Mouse (Mus musculus) stomach, embryonic 16.5 days (tissue): ENCODE measurements at regions not wholly inside any gene's neighbourhood (a gene's known extent, or its start where the extent isn't known, plus 50 kb on each side); places are given as distances from the start of the nearest gene placed in this dataset.
"Not testable (repeated sequence)": the region's sequence is repeated elsewhere in the genome, so short reads cannot be mapped to it uniquely, and the experiment has no call there.

Source experiments
- ATAC-seq: fragments of 200-750 bp; cut with Nextera tagmentation; 2 replicates; pipeline ENCODE4 v1.8.0; 2017; ENCODE audit warnings: moderate number of reproducible peaks, moderate TSS enrichment; ENCODE audit not compliant: insufficient read depth, low FRiP score
- H3K27ac ChIP-seq: fragments of 300-500 bp; sonication (generic); 2 replicates; pipeline ENCODE4 v1.5.1; 2014; ENCODE audit warnings: low read length
- H3K27me3 ChIP-seq: fragments of 300-500 bp; sonication (generic); 2 replicates; pipeline ENCODE4 v1.6.1; 2014; ENCODE audit warnings: low read length, control low read depth, mixed read lengths; ENCODE audit not compliant: control insufficient read depth, insufficient read depth
- H3K36me3 ChIP-seq: fragments of 300-500 bp; sonication (generic); 2 replicates; pipeline ENCODE4 v1.6.1; 2014; ENCODE audit warnings: low read length; ENCODE audit not compliant: control insufficient read depth, insufficient read depth
- H3K4me1 ChIP-seq: fragments of 300-500 bp; sonication (generic); 2 replicates; pipeline ENCODE4 v1.6.1; 2014; ENCODE audit warnings: low read length, control low read depth, mixed read lengths; ENCODE audit not compliant: control insufficient read depth, insufficient read depth
- H3K4me2 ChIP-seq: fragments of 300-500 bp; sonication (generic); 2 replicates; pipeline ENCODE4 v1.6.1; 2014; ENCODE audit warnings: low read depth, low read length, mixed read lengths
- H3K4me3 ChIP-seq: fragments of 300-500 bp; sonication (generic); replicated peaks from 2 replicates; pipeline ENCODE4 v1.5.1; 2014; ENCODE audit warnings: mild to moderate bottlenecking, low read length
- H3K9ac ChIP-seq: fragments of 300-500 bp; sonication (generic); 2 replicates; pipeline ENCODE4 v1.6.1; 2014; ENCODE audit warnings: low read length
- H3K9me3 ChIP-seq: fragments of 300-500 bp; sonication (generic); replicated peaks from 2 replicates; pipeline ENCODE4 v1.6.1; 2016; ENCODE audit warnings: low read length, control low read depth; ENCODE audit not compliant: control insufficient read depth
- WGBS: fragments of 180-500 bp; shearing (Covaris S2); extraction: QIAGEN DNeasy Blood & Tissue Kit; methylation state at CpG from one replicate; pipeline ENCODE4 v1.1.7; 2014; 5-methylcytosine and 5-hydroxymethylcytosine counted together

DNA sequence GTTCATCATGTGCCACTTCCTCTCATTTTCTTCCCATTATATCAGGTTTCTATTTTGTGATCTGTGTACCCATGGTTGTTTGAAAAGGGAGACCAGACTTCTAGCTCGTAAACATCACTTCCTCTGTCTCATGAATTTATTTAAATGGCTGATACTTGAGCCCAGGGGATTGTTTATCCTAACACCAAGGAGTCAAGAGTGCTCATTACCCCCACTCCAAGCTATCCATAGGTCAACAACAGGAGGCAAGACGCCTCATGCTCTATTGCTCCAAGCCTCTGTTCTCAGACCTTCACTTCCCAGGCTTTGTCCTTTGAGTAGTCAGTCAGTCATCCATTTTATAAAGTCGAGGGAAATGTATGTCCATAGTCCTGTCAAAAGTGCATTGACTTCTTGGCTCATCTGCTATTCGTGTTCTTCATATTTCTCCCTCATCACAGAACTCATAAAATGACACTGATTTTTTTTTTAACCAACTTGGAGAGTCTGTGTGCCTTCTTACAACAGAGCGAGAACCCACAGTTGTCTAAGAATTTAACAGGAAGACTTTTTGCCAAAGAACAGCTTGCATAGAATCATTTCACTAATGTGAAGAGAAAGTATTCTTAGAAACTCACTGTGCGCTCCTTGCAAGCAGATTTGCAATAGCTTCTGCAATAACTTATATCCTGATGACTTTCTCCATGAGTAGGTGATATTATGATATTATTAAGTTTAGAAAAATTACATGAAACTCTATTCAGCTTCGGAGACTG is 231.8 kb downstream of the Bmp2 start:
- Histone ChIP-seq H3K36me3 (no peaks in the 10 kb centered on the region), H3K9ac (no peak overlapping the region), H3K27me3 (no peaks in the 10 kb centered on the region), H3K27ac (no peak overlapping the region), H3K9me3 (no peaks in the 10 kb centered on the region), H3K4me2 (no peak overlapping the region), H3K4me3 (no peak overlapping the region), H3K4me1 (no peaks in the 10 kb centered on the region)
- ATAC-seq, result no peak
- WGBS, result 64% methylated on average over 7 of the region's 7 CpGs

- Histone ChIP-seq H3K4me3 (no peak overlapping the region), H3K9ac (no peak overlapping the region), H3K4me2 (no peak overlapping the region), H3K27ac (no peak overlapping the region), H3K27me3 (no peaks in the 10 kb centered on the region), H3K36me3 (no peaks in the 10 kb centered on the region), H3K9me3 (no peaks in the 10 kb centered on the region), H3K4me1 (no peaks in the 10 kb centered on the region)
- no peak for ATAC-seq
- WGBS, result 80% methylated on average over 1 of the region's 1 CpGs
Measured at GRCm38 (mm10) chr2:133791031-133791430, 239.1 kb downstream of the Bmp2 start.

DNA sequence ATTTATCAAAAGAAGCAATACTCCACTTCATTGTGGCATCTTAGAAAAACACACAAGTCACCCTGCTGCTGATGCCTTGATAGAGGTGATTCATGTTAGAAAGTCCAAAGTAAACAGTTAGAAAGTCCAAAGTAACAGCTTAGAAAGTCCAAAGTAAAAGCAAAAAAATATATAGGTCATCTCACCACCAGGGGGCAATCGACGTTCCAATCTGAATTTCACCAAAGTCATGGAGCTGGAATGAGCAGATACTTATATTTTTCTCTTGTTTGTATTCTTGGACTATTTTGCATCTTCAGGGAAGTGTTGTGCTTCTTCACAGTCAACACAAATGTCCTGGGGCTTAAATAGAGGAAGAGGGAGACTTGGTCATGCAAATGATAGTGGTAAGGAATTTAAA is 241.3 kb downstream of the Bmp2 start:
- H3K27ac ChIP-seq, result no peak overlapping the region
- H3K4me3 ChIP-seq, result no peak overlapping the region
- no peaks in the 10 kb centered on the region for H3K9me3 ChIP-seq
- 18% methylated on average over 2 of the region's 2 CpGs for WGBS
- no peak overlapping the region for H3K9ac ChIP-seq
- no peak for ATAC-seq
- no peaks in the 10 kb centered on the region for H3K4me1 ChIP-seq
- H3K4me2 ChIP-seq, result no peak overlapping the region
- H3K27me3 ChIP-seq, result no peaks in the 10 kb centered on the region
- no peaks in the 10 kb centered on the region for H3K36me3 ChIP-seq

GRCm38 (mm10) chr2:133802666-133803065 is 250.7 kb downstream of the Bmp2 start:
- WGBS, result 37% methylated on average over 3 of the region's 3 CpGs
- H3K4me2 ChIP-seq, result no peak overlapping the region
- no peaks in the 10 kb centered on the region for H3K4me1 ChIP-seq
- no peaks in the 10 kb centered on the region for H3K9me3 ChIP-seq
- no peaks in the 10 kb centered on the region for H3K27me3 ChIP-seq
- ATAC-seq, result no peak
- no peak overlapping the region for H3K27ac ChIP-seq
- H3K4me3 ChIP-seq, result no peak overlapping the region
- no peaks in the 10 kb centered on the region for H3K36me3 ChIP-seq
- H3K9ac ChIP-seq, result no peak overlapping the region

DNA sequence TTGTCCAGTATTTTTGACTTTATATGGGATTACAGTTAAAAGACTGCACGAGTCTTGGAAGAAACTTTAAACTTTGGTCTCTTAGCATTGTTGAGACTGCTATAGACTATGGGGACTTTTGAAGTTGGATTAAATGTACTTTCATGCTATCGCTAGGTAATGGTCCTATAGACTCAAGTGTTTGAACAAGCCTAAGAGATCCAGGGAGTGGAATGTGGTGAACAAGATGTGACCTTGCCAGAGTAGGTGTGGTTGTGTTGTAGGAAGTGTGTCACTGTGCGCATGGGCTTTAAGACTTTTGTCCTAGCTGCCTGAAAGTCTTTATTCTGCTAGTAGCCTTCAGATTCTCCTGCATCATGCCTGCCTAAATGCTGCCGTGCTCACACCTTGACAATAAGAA is 269.5 kb downstream of the Bmp2 start:
- H3K36me3 ChIP-seq, result no peaks in the 10 kb centered on the region
- H3K4me1 ChIP-seq, result no peaks in the 10 kb centered on the region
- no peak overlapping the region for H3K9ac ChIP-seq
- H3K4me2 ChIP-seq, result no peak overlapping the region
- WGBS, result 74% methylated on average over 4 of the region's 4 CpGs
- H3K27ac ChIP-seq, result no peak overlapping the region; the same call in 1 of the 2 replicates
- H3K27me3 ChIP-seq, result no peaks in the 10 kb centered on the region
- H3K9me3 ChIP-seq, result no peaks in the 10 kb centered on the region
- H3K4me3 ChIP-seq, result no peak overlapping the region
- no peak for ATAC-seq

GRCm38 (mm10) chr2:133829406-133829805 is 277.4 kb downstream of the Bmp2 start:
- no peaks in the 10 kb centered on the region for H3K4me1 ChIP-seq
- no peaks in the 10 kb centered on the region for H3K9me3 ChIP-seq
- ATAC-seq, result no peak
- no peak overlapping the region for H3K4me2 ChIP-seq
- no peaks in the 10 kb centered on the region for H3K27me3 ChIP-seq
- no peak overlapping the region for H3K27ac ChIP-seq
- no peak overlapping the region for H3K9ac ChIP-seq
- 93% methylated on average over 1 of the region's 1 CpGs for WGBS
- no peaks in the 10 kb centered on the region for H3K36me3 ChIP-seq
- no peak overlapping the region for H3K4me3 ChIP-seq

DNA sequence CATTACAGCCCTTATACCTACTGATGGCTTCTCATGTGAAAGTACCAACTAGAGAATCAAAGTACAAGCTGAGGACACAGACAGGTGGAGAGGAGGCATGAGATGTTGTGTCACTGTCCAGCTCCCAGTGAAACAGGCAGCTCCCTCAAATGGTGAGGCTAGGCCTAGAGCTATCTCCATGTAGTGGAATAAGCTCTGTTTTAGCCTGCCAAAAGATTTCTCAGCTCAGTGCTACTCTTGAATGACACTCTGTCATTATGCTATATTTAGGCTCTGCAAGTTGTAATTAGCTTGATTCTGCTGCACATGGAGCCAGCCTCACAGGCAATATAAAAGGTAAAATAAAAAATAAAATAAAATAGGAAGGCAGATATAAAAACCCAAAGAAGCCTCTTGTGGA is 298.5 kb downstream of the Bmp2 start:
- no peaks in the 10 kb centered on the region for H3K9me3 ChIP-seq
- H3K4me3 ChIP-seq, result no peak overlapping the region
- H3K27ac ChIP-seq, result no peak overlapping the region
- H3K4me2 ChIP-seq, result no peak overlapping the region
- H3K4me1 ChIP-seq, result no peaks in the 10 kb centered on the region
- H3K27me3 ChIP-seq, result no peaks in the 10 kb centered on the region
- no peak overlapping the region for H3K9ac ChIP-seq
- H3K36me3 ChIP-seq, result no peaks in the 10 kb centered on the region
- ATAC-seq, result no peak

- not testable (repeated sequence) for H3K36me3 ChIP-seq, H3K27me3 ChIP-seq, H3K9me3 ChIP-seq, H3K4me1 ChIP-seq, ATAC-seq, H3K4me3 ChIP-seq, H3K9ac ChIP-seq, H3K27ac ChIP-seq, H3K4me2 ChIP-seq
- WGBS, result 80% methylated on average over 8 of the region's 8 CpGs
Measured at GRCm38 (mm10) chr2:133874982-133875381, 323.0 kb downstream of the Bmp2 start.

DNA sequence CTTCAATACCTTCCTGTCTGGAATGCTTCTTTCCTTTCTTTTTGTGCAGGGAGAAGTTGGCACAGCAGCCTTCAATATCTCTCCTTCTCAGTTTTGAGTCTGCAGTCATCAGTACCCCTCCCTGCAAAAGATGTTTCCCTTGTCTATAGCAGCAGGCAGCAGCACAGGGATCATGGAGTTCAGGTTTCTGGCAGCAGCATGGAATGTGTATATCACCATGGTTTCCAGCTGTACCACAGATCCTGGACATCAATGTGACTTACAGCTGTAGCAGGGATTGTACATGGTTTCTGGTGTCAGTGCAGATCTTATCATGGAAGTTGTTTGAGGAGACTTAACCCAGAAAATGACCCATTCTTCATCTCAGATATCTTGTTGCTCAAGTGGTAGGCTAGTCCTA is 331.7 kb downstream of the Bmp2 start:
- Histone ChIP-seq H3K4me2 (no peak overlapping the region), H3K36me3 (no peaks in the 10 kb centered on the region), H3K4me3 (no peak overlapping the region), H3K9me3 (no peaks in the 10 kb centered on the region), H3K27ac (no peak overlapping the region), H3K27me3 (no peaks in the 10 kb centered on the region), H3K4me1 (no peaks in the 10 kb centered on the region), H3K9ac (no peak overlapping the region)
- no peak for ATAC-seq

DNA sequence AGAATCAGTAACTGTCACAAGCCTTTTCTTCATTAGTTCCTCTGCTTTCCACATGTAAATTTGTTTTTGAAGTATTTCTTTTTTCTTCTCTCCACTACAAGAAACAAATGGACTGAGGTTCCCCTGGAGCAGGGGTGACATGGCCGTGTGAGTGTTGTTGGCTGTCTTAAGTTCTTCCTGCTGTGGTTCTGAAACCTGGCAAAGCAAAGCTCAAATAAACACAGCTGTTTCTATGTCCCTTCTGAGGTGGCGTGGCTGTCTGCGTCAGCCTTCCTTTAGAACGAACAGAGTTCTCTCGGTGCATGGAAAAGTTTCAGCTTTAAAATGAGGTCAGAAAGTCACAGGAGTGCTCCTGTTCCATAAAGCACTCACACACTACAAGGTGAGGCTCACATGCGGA is 354.3 kb downstream of the Bmp2 start:
- Histone ChIP-seq H3K9me3 (no peaks in the 10 kb centered on the region), H3K4me1 (no peaks in the 10 kb centered on the region), H3K27ac (no peak overlapping the region), H3K4me3 (no peak overlapping the region), H3K9ac (no peak overlapping the region), H3K36me3 (no peaks in the 10 kb centered on the region), H3K27me3 (no peaks in the 10 kb centered on the region), H3K4me2 (no peak overlapping the region)
- ATAC-seq, result no peak
- 52% methylated on average over 6 of the region's 6 CpGs for WGBS
